Mouse (Mus musculus) gastrocnemius, postnatal 4 days (tissue): ENCODE measurements around the gene Mum1. TPM values are rescaled to one million over a fixed set of nuclear protein-coding genes. Genes with fewer than 3 reads are reported as not detected.
A peak's percentile ranks its signal among the peaks of the same experiment; 100 is the strongest.

Source experiments
- DNase-seq, 2 experiments: peaks; one replicate each; pipeline ENCODE4 v3.0.0; 2021 to 2022; ENCODE audit warnings: low spot score in 2 of 2, mixed read lengths in 2 of 2
- total RNA-seq, 2 experiments: library from RNA; stranded (reverse); gene quantifications; 2 replicates each; pipeline ENCODE4 v1.2.3; 2021

Mum1 gene
- total RNA-seq, 2 experiments from 2014 or later, result 61.3 to 61.5 TPM

GRCm38 (mm10) chr10:80248971-80249640 is 22.9 kb downstream of the Mum1 start, which contains the start of gene Ndufs7:
Ndufs7 (plus strand) TSS chr10:80249121.
- peak; percentile 85 to 91 for DNase-seq

DNA sequence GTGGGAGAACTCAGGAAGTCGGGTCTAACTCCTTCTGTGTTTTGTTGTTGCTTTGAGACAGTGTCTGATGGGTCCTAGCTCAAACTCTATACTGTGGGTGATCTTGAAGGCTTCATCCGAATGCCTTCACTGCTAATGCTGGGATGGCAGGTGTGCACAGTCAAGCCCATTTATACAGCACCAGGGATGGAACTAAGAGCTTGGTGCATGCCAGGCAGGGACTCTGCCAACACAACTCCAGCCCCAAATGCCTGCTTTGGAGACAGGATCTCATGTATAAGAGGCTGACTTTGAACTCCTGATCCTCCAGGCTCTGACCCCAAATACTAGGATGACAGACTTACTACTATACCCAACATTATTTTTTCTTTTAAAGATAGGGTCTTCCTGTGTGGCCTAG is 23.8 kb downstream of the Mum1 start:
- no peak for DNase-seq

DNA sequence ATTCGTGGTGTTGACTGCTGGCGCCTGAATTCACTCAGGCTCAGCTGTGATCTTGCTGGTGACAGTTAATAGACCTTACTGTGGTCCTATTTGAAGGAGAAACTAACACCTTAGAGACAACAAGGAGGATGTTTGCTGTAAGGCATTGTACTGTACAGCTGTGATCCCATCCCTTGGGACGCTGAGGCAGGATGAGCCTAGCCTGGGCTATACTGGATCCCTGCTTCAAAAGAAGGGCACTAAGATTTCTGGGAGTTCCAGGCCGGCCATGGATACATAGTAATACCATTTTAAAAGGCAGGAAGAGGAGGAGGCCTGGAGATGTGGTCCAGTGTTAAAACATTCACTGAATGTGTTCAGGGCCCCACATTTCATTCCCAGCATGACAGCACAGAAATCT is 24.3 kb downstream of the Mum1 start:
- DNase-seq, result no peak

- DNase-seq, result no peak
Observed at GRCm38 (mm10) chr10:80252011-80252410, 25.8 kb downstream of the Mum1 start.

GRCm38 (mm10) chr10:80252493-80253274 is 26.4 kb downstream of the Mum1 start:
- no peak for DNase-seq

DNA sequence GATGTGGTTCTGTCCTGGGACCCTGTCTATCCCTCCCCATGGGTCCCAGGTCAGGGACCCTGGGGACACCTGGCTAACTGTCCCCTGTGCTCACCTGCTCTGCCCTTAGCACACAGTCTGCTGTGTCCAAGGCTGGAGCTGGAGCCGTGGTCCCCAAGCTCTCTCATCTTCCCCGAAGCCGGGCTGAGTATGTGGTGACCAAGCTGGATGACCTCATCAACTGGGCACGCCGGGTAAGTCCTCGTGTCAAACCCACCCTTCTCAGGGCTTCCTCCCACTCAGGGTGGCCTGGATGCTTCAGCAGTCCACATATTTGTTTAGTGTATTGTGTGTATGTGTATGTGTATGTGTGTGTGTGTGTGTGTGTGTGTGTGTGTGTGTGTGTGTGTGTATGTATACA is 27.3 kb downstream of the Mum1 start:
- no peak for DNase-seq

- DNase-seq, result no peak
Observed at GRCm38 (mm10) chr10:80254331-80255297, 28.4 kb downstream of the Mum1 start.

- peak in 1 of 2 experiments; percentile 55 for DNase-seq
Observed at GRCm38 (mm10) chr10:80255881-80256535, 29.8 kb downstream of the Mum1 start.

DNA sequence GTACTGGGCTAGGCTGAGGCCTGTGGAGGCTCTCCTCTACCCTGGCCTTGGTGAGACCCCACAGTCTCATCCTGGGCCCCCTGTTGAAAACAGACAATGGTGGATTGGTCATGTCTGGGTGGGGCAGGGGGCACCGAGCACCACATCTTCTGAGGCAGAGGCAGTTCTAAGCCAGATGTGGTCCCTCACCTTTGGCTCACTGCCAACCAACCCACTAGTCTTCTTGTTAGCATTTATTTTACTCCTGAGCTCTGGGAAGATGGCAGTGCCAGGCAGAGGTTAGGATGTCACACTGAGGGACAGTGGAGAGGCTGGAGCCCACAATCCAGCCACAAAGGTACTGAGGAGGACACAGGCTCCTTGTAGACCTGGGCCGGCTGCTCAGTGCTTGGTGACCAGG is 31.7 kb downstream of the Mum1 start:
- DNase-seq, result no peak

DNA sequence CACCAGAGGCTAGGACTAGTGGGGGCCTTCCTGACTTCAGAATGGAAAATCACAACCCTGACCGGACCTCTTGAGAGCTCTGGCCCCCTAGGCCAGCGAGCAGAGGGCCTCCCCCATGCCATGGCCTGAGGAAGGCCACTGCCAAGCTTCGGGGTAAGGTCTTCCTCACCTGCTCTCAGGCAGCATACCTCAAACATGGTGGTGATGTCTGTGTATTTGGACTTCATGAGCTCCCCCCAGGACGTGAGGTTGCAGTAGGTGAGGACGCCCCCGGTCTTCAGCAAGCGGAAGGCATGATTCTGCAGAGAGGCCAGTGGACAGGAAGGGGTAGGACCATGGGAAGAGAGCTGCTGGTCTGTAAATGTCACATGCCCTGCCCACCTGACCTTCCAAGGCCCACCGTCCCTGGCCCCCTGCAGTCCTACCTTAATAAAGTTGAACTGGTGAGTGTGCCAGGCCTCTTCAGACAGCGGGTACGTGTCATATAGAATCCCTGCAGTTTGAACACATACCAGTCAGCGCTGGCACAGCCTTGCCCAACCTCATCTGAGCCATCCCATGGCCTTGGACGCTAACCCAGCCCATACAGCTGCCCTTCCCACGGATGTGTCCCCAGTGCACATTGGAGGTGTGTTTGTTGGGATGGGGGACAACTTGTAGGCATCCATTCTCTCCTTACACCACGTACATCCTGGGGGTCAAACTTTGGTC is 32.7 kb downstream of the Mum1 start:
- no peak for DNase-seq

GRCm38 (mm10) chr10:80259463-80259805 is 33.2 kb downstream of the Mum1 start:
- no peak for DNase-seq

- DNase-seq, result peak; percentile 63 to 82
Observed at GRCm38 (mm10) chr10:80259861-80260641, 33.8 kb downstream of the Mum1 start.

DNA sequence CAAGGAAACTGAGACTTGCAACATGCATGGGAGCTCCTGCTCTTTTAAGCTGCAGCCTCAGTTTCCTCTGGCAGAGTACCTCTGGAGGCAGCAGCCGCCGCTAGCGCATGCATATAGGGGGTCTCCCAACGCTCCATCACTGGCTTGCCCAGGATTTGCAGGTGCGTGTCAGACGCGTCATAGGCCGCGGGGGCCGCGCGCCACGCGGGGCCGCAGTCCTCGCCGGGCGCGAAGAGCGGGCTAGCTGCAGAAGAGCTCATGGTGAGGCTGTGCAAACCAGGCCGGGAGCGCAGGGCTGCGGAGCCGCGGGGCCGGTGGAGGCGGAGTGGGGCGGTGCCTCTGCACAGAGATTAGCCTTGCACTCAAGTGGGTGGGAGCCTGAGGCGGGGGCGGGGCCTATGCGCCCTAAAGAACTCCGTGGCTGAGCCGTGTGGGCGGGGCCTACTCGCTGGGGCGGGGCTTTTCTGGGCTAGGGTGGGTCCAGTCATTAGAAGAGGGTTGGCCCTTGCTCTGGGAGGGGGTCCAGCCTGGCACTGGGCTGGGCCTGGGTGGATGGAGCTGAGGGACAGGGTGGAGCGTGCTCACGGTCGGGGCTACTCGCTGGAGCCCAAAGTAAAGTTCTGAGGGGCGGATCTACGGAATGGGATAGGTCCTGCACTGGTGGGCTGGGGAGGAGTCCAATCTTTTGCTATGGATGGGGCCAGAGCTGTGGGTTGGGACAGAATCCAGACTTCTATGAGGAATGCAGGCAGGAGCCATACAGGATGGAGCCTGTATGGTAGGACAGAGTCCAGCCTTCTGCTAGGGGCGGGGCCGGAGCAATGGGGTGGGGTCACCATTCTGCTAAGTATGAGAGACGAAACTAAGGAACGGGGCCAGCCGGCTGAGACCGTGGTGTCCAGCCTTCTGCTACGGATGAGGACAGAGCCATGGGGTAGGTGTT is 34.7 kb downstream of the Mum1 start, which contains the start of the genes Gamt and Dazap1:
Gene Gamt (minus strand): TSS at position 371 of the 943 bp plus-strand sequence.
Gene Dazap1 (plus strand): TSS at position 845 of the 943 bp plus-strand sequence.
- DNase-seq, result peak; percentile 98 to 99

DNA sequence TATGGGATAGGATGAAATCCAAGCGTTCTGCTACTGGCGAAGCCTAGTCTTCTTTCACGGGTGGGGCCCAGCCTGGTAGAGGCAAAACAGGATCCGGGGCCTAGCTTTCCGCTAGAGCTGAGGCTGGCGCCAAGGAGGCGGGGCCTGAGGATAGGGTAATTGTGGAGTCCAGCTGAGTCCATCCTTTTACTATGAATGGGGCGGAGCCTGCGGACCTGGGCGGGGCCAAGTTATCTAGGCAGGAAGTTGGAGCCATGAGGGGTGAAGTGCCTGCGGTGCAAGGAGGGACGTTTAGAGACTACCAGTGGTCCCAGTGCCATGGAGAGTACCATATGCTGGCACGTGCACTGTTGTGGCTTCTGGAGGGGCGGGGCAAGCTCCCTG is 35.3 kb downstream of the Mum1 start:
- peak; percentile 95 to 99 for DNase-seq

GRCm38 (mm10) chr10:80262169-80262568 is 35.9 kb downstream of the Mum1 start:
- no peak for DNase-seq

- DNase-seq, result no peak
Observed at GRCm38 (mm10) chr10:80262776-80263365, 36.6 kb downstream of the Mum1 start.

- DNase-seq, result peak; percentile 99
Observed at GRCm38 (mm10) chr10:80264341-80265148, 38.3 kb downstream of the Mum1 start.
